Mouse (Mus musculus) urinary bladder, adult 2 months (tissue): ENCODE measurements at regions not wholly inside any gene's neighbourhood (a gene's known extent, or its start where the extent isn't known, plus 50 kb on each side); places are given as distances from the start of the nearest gene placed in this dataset.
A peak's percentile ranks its signal among the peaks of the same experiment; 100 is the strongest.
"Not testable (repeated sequence)": the region's sequence is repeated elsewhere in the genome, so short reads cannot be mapped to it uniquely, and the experiment has no call there.

ENCODE experiments used
- DNase-seq: peaks from one replicate; pipeline ENCODE4 v3.0.0; 2022; ENCODE audit warnings: low spot score

GRCm38 (mm10) chrX:75734628-75735302, 140.2 kb downstream of the Pls3 start:
- DNase-seq, result peak; percentile 56

GRCm38 (mm10) chrX:75733651-75734050, 141.3 kb downstream of the Pls3 start:
- DNase-seq, result peak; percentile 77

GRCm38 (mm10) chrX:75729791-75730190, 145.2 kb downstream of the Pls3 start:
- peak; percentile 46 for DNase-seq

GRCm38 (mm10) chrX:75728507-75728906, 146.5 kb downstream of the Pls3 start:
- no peak for DNase-seq

- DNase-seq, result not testable (repeated sequence)
Observed at GRCm38 (mm10) chrX:75723542-75723941, 145.5 kb upstream of the Rab39b start.

GRCm38 (mm10) chrX:75699949-75700348, 121.9 kb upstream of the Rab39b start:
- DNase-seq, result no peak

GRCm38 (mm10) chrX:75675271-75675670, 97.2 kb upstream of the Rab39b start:
- not testable (repeated sequence) for DNase-seq

- DNase-seq, result peak; percentile 69
Observed at GRCm38 (mm10) chrX:75673920-75674665, 96.1 kb upstream of the Rab39b start.

- DNase-seq, result no peak
Observed at GRCm38 (mm10) chrX:75673586-75673919, 95.5 kb upstream of the Rab39b start.

GRCm38 (mm10) chrX:75672976-75673375, 94.9 kb upstream of the Rab39b start:
- no peak for DNase-seq

GRCm38 (mm10) chrX:75667636-75668035, 89.6 kb upstream of the Rab39b start:
- DNase-seq, result no peak

GRCm38 (mm10) chrX:75643402-75643801, 65.4 kb upstream of the Rab39b start:
- DNase-seq, result no peak
